Mouse (Mus musculus) forelimb bud, embryonic 11.5 days (tissue): ENCODE results near the gene Pigc.

Experiments used
- DNase-seq: peaks from one replicate; pipeline ENCODE4 v3.0.0-alpha.2; 2012; ENCODE audit warnings: low read depth, low spot score

Gene Pigc

GRCm38 (mm10) chr1:161976255-161977182, 7.5 kb downstream of the Pigc start:
- peak; percentile 90 for DNase-seq

- DNase-seq, result no peak
Measured at GRCm38 (mm10) chr1:161977331-161977730, 8.3 kb downstream of the Pigc start.

- no peak for DNase-seq
Measured at GRCm38 (mm10) chr1:161978173-161978700, 9.3 kb downstream of the Pigc start.

- no peak for DNase-seq
Measured at GRCm38 (mm10) chr1:161979536-161979935, 10.6 kb downstream of the Pigc start, which contains the start of gene 4930558K02Rik. 4930558K02Rik (minus strand) TSS chr1:161979636.

- DNase-seq, result no peak
Measured at GRCm38 (mm10) chr1:161980046-161980445, 11.1 kb downstream of the Pigc start.

- DNase-seq, result no peak
Measured at GRCm38 (mm10) chr1:161980626-161981298, 11.8 kb downstream of the Pigc start.

- no peak for DNase-seq
Measured at GRCm38 (mm10) chr1:161983451-161983850, 14.5 kb downstream of the Pigc start.

GRCm38 (mm10) chr1:161983979-161984566, 15.1 kb downstream of the Pigc start:
- peak; percentile 95 for DNase-seq

GRCm38 (mm10) chr1:161990684-161991578, 21.9 kb downstream of the Pigc start:
- DNase-seq, result no peak

- no peak for DNase-seq
Measured at GRCm38 (mm10) chr1:161991846-161992245, 22.9 kb downstream of the Pigc start.

- DNase-seq, result no peak
Measured at GRCm38 (mm10) chr1:161992389-161992788, 23.4 kb downstream of the Pigc start.

- DNase-seq, result no peak
Measured at GRCm38 (mm10) chr1:161998781-161999180, 29.8 kb downstream of the Pigc start.

GRCm38 (mm10) chr1:161999338-161999737, 30.4 kb downstream of the Pigc start:
- no peak for DNase-seq

GRCm38 (mm10) chr1:161999882-162000371, 30.9 kb downstream of the Pigc start:
- peak; percentile 93 for DNase-seq

- DNase-seq, result no peak
Measured at GRCm38 (mm10) chr1:162001328-162001727, 32.3 kb downstream of the Pigc start.

GRCm38 (mm10) chr1:162003729-162004517, 34.9 kb downstream of the Pigc start:
- DNase-seq, result no peak

GRCm38 (mm10) chr1:162004518-162004780, 35.5 kb downstream of the Pigc start:
- no peak for DNase-seq

GRCm38 (mm10) chr1:162004821-162005770, 36.1 kb downstream of the Pigc start:
- DNase-seq, result no peak

GRCm38 (mm10) chr1:162006109-162006508, 37.1 kb downstream of the Pigc start:
- no peak for DNase-seq
